Mouse (Mus musculus): ENCODE data around the gene Phyh.

DNA sequence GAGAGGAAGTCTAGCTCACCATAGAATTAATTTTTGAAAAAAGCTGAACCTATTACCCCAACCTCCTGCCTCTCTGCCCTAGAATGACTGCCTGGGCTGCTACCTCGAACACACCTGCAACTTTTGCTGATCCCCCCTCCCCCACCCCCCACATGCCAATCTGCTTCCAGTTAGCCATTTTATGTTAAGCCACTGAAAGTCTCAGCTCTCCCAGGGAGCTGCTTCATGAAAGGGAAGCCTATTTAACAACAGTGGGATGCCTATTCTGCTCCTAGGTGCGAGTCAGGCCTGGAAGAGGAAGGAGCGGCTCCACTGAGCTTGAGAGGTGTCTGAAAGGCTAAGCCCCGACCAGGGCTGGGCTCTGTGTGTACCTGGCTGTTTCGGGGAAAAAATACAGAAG lies 65.2 kb downstream of the Phyh start:
- TF ChIP-seq TAL1 (IDR thresholded peaks at IDR 0.05; ENCODE audit: low read length) (no peak), GATA1 (IDR thresholded peaks at IDR 0.05; ENCODE audit: low read length) (no peak)

Measured in erythroblast, embryonic 14.5 days (primary cell).